In the genomic region with DNA sequence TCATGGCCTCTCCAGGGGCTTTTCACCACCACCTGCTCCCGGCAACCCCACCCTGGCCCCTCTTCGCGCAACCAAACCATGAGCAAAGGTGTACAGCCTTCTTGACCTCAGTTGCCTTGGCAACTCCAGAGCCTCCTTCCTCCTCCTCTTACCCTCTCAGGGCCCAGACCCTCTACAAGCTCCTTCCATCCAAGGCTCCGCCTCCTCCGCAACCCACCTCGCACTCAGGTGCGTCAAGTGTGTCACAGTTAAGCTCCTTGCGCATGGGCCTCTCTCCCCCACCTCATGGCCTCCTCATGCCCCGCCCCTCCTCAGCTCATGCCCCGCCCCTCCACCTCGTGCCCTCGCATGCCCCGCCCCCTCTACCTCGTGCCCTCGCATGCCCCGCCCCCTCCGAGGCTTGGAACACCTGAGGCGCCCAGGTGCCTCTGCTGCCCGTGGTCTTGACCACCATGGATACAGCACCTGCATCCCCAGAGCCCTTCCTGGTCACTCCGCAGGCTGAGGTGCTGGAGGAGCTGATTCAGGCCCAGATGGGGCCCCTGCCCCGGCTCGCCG, we compare ENCODE assay signal across 24 mouse cellular contexts. TPM values are rescaled to one million over a fixed set of nuclear protein-coding genes. Genes with fewer than 3 reads are reported as not detected.
"Had no signal": no experiment of that assay in that cellular context is flagged by ENCODE, and none has a peak within 500 bp of the region (broad histone marks: within the 10 kb centered on the region; RNA-seq: fewer than 3 reads in every experiment).

No protein-coding gene starts in this region.

- ATAC-seq: inflammation-experienced regulatory T-cells, adult 6 months; midbrain, embryonic 16.5 days had no signal

- H3K27ac ChIP-seq: kidney, postnatal 0 days; limb, embryonic 13.5 days; lung, embryonic 15.5 days; macrophage; midbrain, embryonic 12.5 days; neural tube, embryonic 13.5 days; stomach, embryonic 15.5 days had no signal

- DNase-seq: kidney, adult 18-20 months; kidney, postnatal 36 days; layer of hippocampus, adult 9-11 months; layer of hippocampus, postnatal 36 days; lung, postnatal 14 days; retina, postnatal 1 day; right cerebral cortex, postnatal 4 days; thymus, postnatal 36 days had no signal

- H3K9ac ChIP-seq: limb, embryonic 13.5 days; lung, embryonic 15.5 days; midbrain, embryonic 12.5 days; neural tube, embryonic 13.5 days; stomach, embryonic 15.5 days had no signal

- H3K36me3 ChIP-seq: limb, embryonic 13.5 days; lung, embryonic 15.5 days; midbrain, embryonic 12.5 days; neural tube, embryonic 13.5 days; stomach, embryonic 15.5 days had no signal

- H3K4me3 ChIP-seq: limb, embryonic 13.5 days; lung, embryonic 15.5 days; midbrain, embryonic 12.5 days; neural tube, embryonic 13.5 days; stomach, embryonic 15.5 days had no signal

- H3K4me2 ChIP-seq: limb, embryonic 13.5 days; liver, embryonic 11.5 days; lung, embryonic 15.5 days; midbrain, embryonic 12.5 days; neural tube, embryonic 13.5 days; stomach, embryonic 15.5 days had no signal

- H3K4me1 ChIP-seq: limb, embryonic 13.5 days; midbrain, embryonic 12.5 days; neural tube, embryonic 13.5 days; stomach, embryonic 15.5 days had no signal

- H3K27me3 ChIP-seq: limb, embryonic 13.5 days; lung, embryonic 15.5 days; neural tube, embryonic 13.5 days; stomach, embryonic 15.5 days had no signal

- H3K9me3 ChIP-seq: limb, embryonic 13.5 days; lung, embryonic 15.5 days; midbrain, embryonic 12.5 days; stomach, embryonic 15.5 days had no signal

RNA-seq across cellular contexts. Expression of a gene that starts 0.9 kb away (rescaled TPM):
- total RNA-seq: layer of hippocampus, adult 18-20 months; layer of hippocampus, postnatal 36 days; left cerebral cortex, postnatal 36 days; megakaryocyte-erythroid progenitor cell, adult 5-6 weeks had no signal
- polyA plus RNA-seq: inflammation-experienced regulatory T-cells, adult 6 months; kidney, postnatal 0 days; limb, embryonic 13.5 days; liver, embryonic 11.5 days; liver, embryonic 16.5 days; lung, embryonic 15.5 days; macrophage; midbrain, embryonic 12.5 days; midbrain, embryonic 16.5 days; neural tube, embryonic 13.5 days; spleen, adult 2 months; stomach, embryonic 15.5 days; thymus, postnatal 0 days had no signal

RNA-seq across cellular contexts. Expression of a gene that starts 11.6 kb away (rescaled TPM):
- polyA plus RNA-seq: inflammation-experienced regulatory T-cells, adult 6 months; macrophage had no signal
